Mouse (Mus musculus): ENCODE measurements at regions not wholly inside any gene's neighbourhood (a gene's known extent, or its start where the extent isn't known, plus 50 kb on each side); places are given as distances from the start of the nearest gene placed in this dataset.

DNA sequence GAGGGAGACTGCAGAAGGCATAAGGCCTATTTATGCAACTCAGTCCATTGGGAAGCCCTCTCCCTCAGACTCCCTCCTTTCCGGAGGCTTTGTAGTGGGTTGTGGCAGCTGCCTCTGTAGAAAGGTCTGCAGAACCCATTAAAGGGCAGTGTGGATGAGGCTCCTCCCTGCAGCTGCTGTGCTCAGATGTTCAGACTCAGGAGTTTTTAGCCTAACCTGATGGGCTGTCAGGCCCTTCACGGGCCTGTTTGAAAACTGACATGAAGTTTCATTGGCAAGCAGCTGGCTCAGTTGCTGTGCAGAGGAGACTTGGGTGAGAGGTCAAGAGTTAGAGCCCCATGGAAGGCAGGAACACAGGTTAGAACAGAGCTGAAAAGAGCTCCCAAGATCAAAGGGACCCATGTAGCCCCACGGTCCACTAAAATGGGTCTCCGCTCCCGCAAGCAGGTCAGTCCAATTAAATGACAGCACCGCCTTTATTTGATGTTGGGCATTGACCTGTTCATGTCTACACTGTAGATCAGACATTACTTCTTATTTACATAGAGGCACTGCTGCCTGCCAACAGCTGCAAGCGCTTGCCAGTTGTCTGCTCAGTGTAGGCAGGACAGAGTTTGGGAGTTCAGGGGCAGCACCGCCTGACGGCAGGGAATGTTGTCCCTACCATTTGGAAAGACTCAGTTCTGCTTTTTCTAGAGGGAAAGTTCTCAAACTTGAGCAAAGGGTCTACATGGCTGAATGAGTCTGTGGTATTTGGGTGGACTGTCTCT lies 53.8 kb upstream of the Usp46 start:
- 0 out of 2 replicates have a peak, but pooled peaks cover 3% of the 10 kb centered on the region for H3K9me3 ChIP-seq
- 0 out of 2 replicates have a peak, but pooled peaks cover 4% of the 10 kb centered on the region for H3K4me1 ChIP-seq
- H3K27me3 ChIP-seq (replicated peaks): peaks cover 6% of the 10 kb centered on the region
- H3K4me3 ChIP-seq (replicated peaks): no peak overlapping the region
- TF ChIP-seq GATA1 (IDR thresholded peaks at IDR 0.05; ENCODE audit: borderline replicate concordance, low read length) (no peak), FLI1 (IDR thresholded peaks at IDR 0.05; ENCODE audit: low read length) (no peak)
- H3K36me3 ChIP-seq (replicated peaks; ENCODE audit: low read length): no peaks in the 10 kb centered on the region

DNA sequence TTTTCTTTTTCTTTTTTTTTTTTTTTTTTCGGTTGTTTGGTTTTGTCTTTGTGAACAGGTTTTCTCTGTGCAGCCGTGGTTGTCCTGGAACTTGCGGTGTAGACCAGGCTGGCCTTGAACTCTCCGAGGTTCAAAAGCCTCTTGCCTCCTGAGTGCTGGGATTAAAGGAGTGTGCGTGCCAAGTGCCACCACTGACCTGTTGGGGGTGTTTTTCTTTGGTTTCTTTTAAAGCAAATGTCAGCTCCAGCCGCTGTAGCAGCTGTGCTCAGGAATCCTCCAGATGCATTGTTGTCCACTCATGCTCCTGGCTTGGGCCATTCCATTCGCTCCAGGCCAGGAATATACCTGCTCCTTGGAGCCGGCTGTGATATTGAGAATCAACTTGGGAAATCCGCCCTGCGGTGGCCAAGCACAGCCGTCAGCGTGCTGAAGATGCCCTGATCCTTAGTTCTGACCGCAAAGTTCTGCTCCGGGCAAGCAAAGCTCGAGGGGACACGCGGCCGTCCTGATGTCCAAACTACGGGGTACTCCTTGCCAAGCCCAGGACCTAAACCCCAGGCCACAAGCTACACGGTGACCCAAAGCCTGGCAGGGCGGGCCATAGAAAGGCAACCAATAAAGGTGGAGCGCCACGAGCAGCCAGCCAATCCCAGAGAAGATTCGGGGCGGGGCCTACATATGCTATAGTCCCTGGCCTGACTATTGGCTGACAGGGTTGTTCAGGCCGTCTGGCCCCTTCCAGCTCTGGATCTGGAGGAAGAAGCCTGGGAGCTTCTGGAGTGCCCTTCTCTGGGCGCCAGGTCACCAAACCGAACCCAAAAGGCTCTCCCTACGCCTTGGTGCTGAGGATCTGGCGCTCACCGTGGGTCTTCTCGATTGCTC lies 58.0 kb upstream of the Usp46 start:
- no peaks in the 10 kb centered on the region for H3K36me3 ChIP-seq (replicated peaks; ENCODE audit: low read length)
- H3K27me3 ChIP-seq (replicated peaks): peaks cover 9% of the 10 kb centered on the region
- TF ChIP-seq FLI1 (IDR thresholded peaks at IDR 0.05; ENCODE audit: low read length) (no peak), GATA1 (IDR thresholded peaks at IDR 0.05; ENCODE audit: borderline replicate concordance, low read length) (no peak)
- H3K4me3 ChIP-seq (replicated peaks): peak overlapping the region; percentile 91
- H3K4me1 ChIP-seq: 0 out of 2 replicates have a peak, but pooled peaks cover 4% of the 10 kb centered on the region
- H3K9me3 ChIP-seq: no peaks in the 10 kb centered on the region

DNA sequence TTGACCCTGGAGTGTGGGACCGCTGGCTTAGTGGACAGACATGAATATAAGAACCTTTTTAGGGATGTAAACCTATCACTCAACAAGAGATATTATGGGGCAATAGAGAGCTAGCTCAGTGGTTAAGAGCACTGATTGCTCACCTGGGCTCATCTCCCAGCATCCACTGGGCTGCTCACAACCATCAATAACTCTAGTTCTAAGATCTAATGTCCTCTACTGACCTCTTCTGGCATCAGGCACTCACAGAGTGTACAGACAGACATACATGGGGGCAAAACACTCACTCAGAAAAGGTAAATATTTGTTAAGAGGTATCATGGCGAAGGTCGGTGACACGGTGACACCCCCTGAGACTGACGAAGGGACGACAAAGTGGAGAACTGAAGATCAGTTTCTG lies 59.3 kb upstream of the Usp46 start:
- Histone ChIP-seq H3K27me3 (replicated peaks) (peaks cover 15% of the 10 kb centered on the region), H3K36me3 (replicated peaks; ENCODE audit: low read length) (no peaks in the 10 kb centered on the region), H3K4me1 (0 out of 2 replicates have a peak, but pooled peaks cover 4% of the 10 kb centered on the region), H3K9me3 (no peaks in the 10 kb centered on the region), H3K4me3 (replicated peaks) (no peak overlapping the region)
- TF ChIP-seq FLI1 (IDR thresholded peaks at IDR 0.05; ENCODE audit: low read length) (no peak), GATA1 (IDR thresholded peaks at IDR 0.05; ENCODE audit: borderline replicate concordance, low read length) (no peak)

DNA sequence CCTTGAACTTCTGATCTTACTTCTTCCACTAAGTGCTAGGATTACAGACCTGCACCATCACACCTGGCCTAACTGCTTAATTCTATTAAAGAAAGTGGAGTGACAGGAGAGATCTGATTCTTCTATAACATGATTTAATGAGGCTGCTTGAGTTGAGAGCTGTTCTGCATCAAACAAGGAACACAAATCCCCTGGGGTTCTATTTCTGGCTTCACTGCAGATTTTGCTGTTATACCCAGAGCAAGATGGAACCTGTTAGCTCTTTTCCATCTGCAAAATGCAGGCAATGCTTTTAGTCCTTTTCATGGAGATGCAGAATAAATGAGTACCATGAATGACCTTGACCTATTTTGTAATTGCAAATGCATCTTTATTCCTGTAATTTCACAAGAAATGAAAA lies 61.4 kb upstream of the Usp46 start:
- Histone ChIP-seq H3K4me3 (replicated peaks) (no peak overlapping the region), H3K27me3 (replicated peaks) (peaks cover 18% of the 10 kb centered on the region), H3K36me3 (replicated peaks; ENCODE audit: low read length) (no peaks in the 10 kb centered on the region), H3K9me3 (no peaks in the 10 kb centered on the region), H3K4me1 (no peaks in the 10 kb centered on the region)
- TF ChIP-seq FLI1 (IDR thresholded peaks at IDR 0.05; ENCODE audit: low read length): no peak
- no peak for TF ChIP-seq GATA1 (IDR thresholded peaks at IDR 0.05; ENCODE audit: borderline replicate concordance, low read length)

DNA sequence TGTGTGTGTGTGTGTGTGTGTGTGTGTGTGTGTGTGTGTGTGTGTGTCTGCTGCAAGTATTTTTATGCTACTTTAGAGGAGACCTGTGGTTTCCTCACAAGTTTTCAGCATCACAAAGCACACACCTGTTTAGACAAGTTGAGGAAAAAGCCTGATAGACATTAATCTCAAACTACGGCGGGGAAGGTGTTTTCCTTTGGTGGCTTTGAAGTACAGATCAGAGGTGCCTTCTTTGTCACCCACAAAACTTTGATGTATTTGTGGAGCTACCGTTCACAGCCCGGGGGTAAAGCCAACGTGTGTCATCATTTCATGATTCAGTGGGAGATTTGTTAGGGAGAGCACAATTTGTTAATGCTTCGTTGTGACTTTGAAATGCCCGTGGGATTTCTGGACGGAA lies 62.4 kb upstream of the Rasl11b start:
- Histone ChIP-seq H3K27me3 (replicated peaks) (peaks cover 31% of the 10 kb centered on the region), H3K36me3 (replicated peaks; ENCODE audit: low read length) (no peaks in the 10 kb centered on the region), H3K9me3 (no peaks in the 10 kb centered on the region), H3K4me1 (no peaks in the 10 kb centered on the region), H3K4me3 (replicated peaks) (no peak overlapping the region)
- TF ChIP-seq GATA1 (IDR thresholded peaks at IDR 0.05; ENCODE audit: borderline replicate concordance, low read length) (no peak), FLI1 (IDR thresholded peaks at IDR 0.05; ENCODE audit: low read length) (no peak)

DNA sequence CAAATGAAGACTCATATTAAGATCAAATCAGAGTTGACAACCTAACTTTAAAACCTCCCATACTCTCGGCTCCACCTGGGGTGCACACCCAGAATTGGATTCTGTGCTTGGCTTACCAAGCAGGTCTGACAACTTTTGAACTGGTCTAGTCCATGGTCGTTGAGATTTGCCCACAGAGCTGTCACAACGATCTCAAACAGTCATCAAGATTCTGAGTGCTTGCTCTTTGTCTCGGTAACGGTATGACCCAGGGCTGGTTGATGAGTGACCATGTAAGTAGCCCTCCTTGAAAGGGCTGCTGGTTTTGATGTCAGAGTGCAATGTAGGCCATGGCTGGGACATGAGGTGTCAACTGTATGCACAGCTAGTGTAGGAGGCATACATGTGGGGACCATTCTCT lies 58.7 kb upstream of the Rasl11b start:
- TF ChIP-seq FLI1 (IDR thresholded peaks at IDR 0.05; ENCODE audit: low read length): no peak
- Histone ChIP-seq H3K4me3 (replicated peaks) (no peak overlapping the region), H3K27me3 (replicated peaks) (peaks cover 32% of the 10 kb centered on the region), H3K4me1 (no peaks in the 10 kb centered on the region), H3K9me3 (no peaks in the 10 kb centered on the region), H3K36me3 (replicated peaks; ENCODE audit: low read length) (no peaks in the 10 kb centered on the region)

DNA sequence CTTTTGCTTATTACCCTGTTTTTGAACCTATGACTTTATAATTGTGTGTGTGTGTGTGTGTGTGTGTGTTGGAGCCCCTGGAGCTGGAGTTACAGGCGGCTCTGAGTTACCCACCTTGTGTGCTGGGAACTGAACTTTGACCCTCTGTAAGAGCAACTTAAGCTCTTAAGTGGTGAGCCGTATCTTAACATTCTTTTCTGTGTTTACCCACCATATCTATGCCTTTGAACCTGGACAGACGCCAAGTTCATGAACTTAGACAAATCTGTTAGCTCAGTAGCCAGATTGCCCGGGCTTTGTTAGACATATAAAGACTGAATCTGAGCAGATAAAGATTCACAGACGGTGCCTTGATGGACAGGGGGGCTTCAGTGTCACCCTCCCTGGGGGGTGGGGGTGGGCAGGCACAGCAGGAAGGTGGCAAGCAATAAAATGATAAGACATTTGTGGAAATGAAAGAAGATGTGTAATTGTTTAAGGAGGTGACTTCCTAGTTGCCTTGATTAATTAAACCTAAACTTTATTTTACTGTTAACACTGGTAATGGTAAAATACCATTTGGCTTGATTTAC lies 58.1 kb upstream of the Rasl11b start:
- TF ChIP-seq FLI1 (IDR thresholded peaks at IDR 0.05; ENCODE audit: low read length) (no peak), GATA1 (IDR thresholded peaks at IDR 0.05; ENCODE audit: borderline replicate concordance, low read length) (no peak)
- Histone ChIP-seq H3K36me3 (replicated peaks; ENCODE audit: low read length) (no peaks in the 10 kb centered on the region), H3K9me3 (no peaks in the 10 kb centered on the region), H3K4me1 (no peaks in the 10 kb centered on the region), H3K4me3 (replicated peaks) (no peak overlapping the region), H3K27me3 (replicated peaks) (peaks cover 31% of the 10 kb centered on the region)

DNA sequence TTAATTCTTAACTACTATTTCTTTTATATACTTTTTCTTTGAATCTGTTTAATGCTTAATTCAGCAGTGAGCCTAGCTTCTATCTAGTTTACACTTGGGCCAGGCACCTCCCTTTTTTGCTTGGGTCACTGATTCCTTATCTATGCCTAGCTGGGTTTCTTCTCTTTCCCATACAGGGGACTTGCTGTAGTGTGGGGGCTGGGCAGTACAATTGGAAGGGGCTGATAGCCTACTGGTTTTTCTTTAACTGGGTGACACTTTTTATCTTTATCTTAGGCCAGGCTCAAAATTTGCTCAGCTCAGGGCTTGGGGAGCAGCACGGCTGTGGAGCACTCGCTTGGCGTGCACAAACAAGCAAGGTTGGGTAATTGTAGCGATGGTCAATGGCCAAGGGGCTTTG lies 51.1 kb upstream of the Rasl11b start:
- peaks cover 31% of the 10 kb centered on the region for H3K27me3 ChIP-seq (replicated peaks)
- H3K4me3 ChIP-seq (replicated peaks): no peak overlapping the region
- no peak for TF ChIP-seq FLI1 (IDR thresholded peaks at IDR 0.05; ENCODE audit: low read length)
- TF ChIP-seq GATA1 (IDR thresholded peaks at IDR 0.05; ENCODE audit: borderline replicate concordance, low read length): no peak
- peaks cover 11% of the 10 kb centered on the region for H3K4me1 ChIP-seq
- no peaks in the 10 kb centered on the region for H3K36me3 ChIP-seq (replicated peaks; ENCODE audit: low read length)
- peaks cover 9% of the 10 kb centered on the region for H3K9me3 ChIP-seq

DNA sequence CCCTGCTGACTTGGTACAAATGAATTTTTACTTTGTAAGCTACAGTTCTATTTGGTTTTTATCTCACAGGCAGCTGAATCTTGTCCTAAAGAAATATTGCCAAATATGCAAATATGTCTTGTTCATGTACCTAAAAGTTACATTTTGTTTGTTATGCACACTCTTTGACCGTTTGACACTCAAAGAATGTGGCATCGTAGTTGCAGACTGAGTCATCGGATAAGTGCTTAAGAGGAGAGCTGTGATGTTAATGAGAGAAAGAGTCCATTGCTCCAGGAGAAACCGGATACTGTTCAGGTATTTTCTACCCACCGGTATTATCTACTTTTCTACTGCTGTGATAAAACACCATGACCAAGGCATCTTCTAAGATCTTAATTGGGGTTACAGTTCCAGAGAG lies 50.3 kb upstream of the Rasl11b start:
- H3K4me3 ChIP-seq (replicated peaks): no peak overlapping the region
- no peaks in the 10 kb centered on the region for H3K36me3 ChIP-seq (replicated peaks; ENCODE audit: low read length)
- peaks cover 33% of the 10 kb centered on the region for H3K27me3 ChIP-seq (replicated peaks)
- H3K4me1 ChIP-seq: peaks cover 13% of the 10 kb centered on the region
- peaks cover 9% of the 10 kb centered on the region for H3K9me3 ChIP-seq
- no peak for TF ChIP-seq FLI1 (IDR thresholded peaks at IDR 0.05; ENCODE audit: low read length)
- TF ChIP-seq GATA1 (IDR thresholded peaks at IDR 0.05; ENCODE audit: borderline replicate concordance, low read length): no peak

Measured in megakaryocyte, embryonic 14.5 days (primary cell).